Mouse (Mus musculus): ENCODE measurements around the gene Rin1. TPM values are rescaled to one million over a fixed set of nuclear protein-coding genes. Genes with fewer than 3 reads are reported as not detected.

The Rin1 gene
- polyA plus RNA-seq (2014; fragmentation: Illumina TruSeq; extraction: RNeasy Lipid Tissue Mini Kit (QIAGEN cat#74804); ENCODE audit: low read depth, low replicate concordance): 0.66 TPM

DNA sequence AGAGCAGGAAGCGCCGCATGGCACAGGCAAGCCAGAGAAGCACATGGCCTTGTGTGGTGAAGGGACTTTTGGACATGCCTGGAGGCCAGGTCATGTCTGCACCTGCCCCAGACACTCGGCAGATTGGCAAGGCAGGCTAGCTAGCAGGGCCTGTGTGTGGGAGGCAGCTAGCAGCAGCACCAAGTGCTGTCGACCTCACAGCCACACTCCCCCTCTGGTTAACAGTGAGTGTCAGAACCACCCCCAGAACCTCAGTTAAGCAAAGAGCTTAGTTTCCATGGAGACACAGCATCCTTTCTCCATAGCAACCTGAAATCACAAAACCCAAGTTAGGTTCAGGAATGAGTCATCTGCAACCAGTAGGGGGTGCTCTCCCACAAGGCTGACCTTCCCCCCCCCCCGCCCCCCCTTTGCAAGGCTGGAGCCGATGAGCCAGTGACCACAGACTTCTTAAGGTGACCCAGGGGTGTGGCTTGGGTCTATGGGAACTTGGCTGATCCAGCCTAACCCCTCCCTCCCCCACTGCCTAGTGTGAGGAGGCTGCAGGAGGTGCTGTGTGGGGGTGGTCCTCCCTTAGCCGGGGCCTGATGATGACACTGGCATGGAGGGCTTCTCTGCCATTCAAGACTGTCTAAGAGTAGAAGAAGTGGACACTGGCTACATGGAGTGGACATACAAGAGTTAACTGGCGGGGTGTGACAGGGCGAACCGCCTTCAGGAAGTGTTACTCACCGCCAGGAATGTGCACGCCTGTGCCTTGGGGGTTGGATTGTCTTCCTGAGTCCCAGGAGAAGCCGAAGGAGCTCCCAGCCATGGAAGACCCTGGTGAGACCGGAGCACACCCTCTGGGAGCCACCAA is at the start of gene Rin1:
Rin1 (plus strand) TSS at position 435 of the 859 bp plus-strand sequence.

DNA sequence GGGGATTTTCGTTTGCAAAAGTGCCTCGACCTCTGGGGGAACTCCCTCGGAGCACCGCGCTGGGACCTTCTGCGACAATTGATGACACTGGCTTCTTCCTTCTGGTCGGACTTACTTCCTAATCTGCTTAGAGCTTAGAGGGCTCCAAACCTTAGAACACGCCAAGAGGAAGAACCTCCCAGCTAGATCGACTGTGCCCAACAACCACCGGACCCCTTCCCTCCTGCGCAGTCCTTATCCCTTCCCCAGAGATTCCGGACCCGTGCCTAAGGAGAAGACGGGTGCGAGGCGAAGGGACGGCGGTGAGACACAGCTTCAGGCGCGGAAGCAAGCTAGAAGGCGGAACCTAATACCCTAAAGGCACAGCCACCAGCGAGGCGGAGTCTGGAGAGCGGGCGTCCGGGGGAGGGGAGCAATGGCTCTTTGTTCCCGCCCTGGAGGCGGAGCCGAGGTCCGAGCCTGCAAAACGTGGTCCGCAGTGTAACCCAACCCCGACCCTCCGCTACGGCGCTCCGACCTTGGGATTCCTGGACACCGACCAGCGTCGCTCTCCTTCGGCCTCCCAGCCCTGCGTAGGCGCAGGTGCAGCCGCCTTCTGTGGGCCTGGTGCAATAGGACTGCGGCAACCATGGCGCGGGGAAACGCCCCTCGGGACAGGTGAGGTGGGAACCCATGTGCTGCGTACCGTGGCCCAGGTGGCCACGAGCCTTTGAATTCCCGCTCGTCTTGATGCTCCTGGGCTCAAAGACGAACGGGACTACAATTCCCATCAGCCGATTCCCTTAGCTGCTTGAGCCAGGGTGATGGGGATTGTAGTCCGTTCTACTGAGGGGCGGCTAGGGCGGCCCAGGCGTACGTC is 26.4 kb upstream of the Rin1 start, which contains the start of gene Slc29a2:
Slc29a2 (plus strand) TSS at position 240 of the 859 bp plus-strand sequence.

DNA sequence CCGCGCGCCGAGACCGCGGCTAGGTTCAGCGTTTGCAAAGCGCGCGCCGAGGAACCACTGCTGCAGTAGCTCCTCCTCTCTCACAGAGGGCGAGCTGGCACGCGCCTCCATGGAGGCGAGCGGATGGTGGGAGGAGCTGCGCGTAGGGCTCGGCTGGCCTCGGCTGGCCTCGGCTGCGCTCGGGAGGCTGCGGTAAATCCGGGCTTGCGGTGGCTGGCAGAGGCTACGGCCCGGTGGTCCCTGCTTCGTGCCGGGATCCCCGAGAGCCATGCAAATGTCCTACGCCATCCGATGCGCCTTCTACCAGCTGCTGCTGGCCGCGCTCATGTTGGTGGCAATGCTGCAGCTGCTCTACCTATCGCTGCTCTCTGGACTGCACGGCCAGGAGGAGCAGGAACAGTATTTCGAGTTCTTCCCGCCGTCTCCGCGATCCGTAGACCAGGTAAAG is 11.5 kb upstream of the Rin1 start, which contains the start of the genes B4gat1 and AC124502.3:
B4gat1 (plus strand) TSS at position 118 of the 448 bp plus-strand sequence.
AC124502.3 (plus strand) TSS at position 183 of the 448 bp plus-strand sequence.

GRCm38 (mm10) chr19:5040862-5041523 is 9.3 kb upstream of the Rin1 start, which contains the start of gene Brms1:
Gene Brms1, plus strand, starts transcription at chr19:5041354.

GRCm38 (mm10) chr19:5067867-5068569 is 17.7 kb downstream of the Rin1 start, which contains the start of gene Cd248:
Gene Cd248, plus strand, starts transcription at chr19:5068078.

GRCm38 (mm10) chr19:5085145-5085863 is 35.0 kb downstream of the Rin1 start, which contains the start of gene Tmem151a:
Gene Tmem151a, minus strand, starts transcription at chr19:5085531.

GRCm38 (mm10) chr19:5087884-5088728 is 37.8 kb downstream of the Rin1 start, which contains the start of gene Yif1a:
Gene Yif1a, plus strand, starts transcription at chr19:5088538.

DNA sequence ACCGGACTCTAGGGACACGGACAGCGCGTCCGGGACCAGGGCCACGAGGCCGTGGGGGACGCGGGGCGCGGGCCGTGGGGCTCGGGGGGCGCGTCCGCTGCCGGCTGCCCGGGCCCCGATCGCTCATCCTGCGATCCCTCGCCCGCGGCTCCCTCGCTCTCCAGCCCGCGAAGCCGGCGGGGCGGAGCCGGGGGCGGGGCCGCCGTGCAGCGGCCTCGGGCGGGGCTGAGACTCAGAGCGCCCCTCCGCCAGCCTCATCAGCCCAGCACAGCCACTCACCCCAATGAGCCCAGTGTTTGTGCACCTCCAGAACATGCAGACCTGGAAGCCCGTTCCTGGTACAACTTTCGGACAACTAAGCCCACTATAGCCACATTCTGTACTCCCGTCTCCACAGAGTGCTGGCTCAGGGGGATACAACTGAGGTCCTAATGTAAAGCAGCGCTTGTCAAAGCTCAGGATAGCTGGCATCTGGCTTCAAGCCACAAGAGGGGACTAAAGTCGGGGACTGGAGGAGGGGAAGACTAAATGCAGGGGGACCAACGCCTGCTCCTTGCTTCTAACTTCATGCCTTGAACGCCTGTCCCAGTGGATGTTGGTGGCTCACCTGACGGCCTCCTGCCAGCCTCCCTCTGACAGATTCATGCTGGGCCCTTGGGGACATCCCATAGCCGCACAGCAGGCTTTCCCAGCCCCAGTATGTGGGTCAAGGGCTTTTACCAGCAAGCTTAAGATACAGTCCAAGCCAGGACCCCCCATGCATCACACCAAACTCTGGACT is 48.3 kb downstream of the Rin1 start, which contains the start of gene Cnih2:
Cnih2 (minus strand) TSS at position 159 of the 781 bp plus-strand sequence.

Other genes starting within 250 kb of the Rin1 start
- gene Gm21992, start 238.9 kb upstream of the Rin1 start, polyA plus RNA-seq (2014; fragmentation: Illumina TruSeq; extraction: RNeasy Lipid Tissue Mini Kit (QIAGEN cat#74804); ENCODE audit: low read depth, low replicate concordance): 6.3 TPM
- 7.5 TPM for gene Rbm14, start 238.8 kb upstream of the Rin1 start, polyA plus RNA-seq (2014; fragmentation: Illumina TruSeq; extraction: RNeasy Lipid Tissue Mini Kit (QIAGEN cat#74804); ENCODE audit: low read depth, low replicate concordance)
- 1.9 TPM for gene Ccs, start 211.1 kb upstream of the Rin1 start, polyA plus RNA-seq (2014; fragmentation: Illumina TruSeq; extraction: RNeasy Lipid Tissue Mini Kit (QIAGEN cat#74804); ENCODE audit: low read depth, low replicate concordance)
- gene Ccdc87, start 211.1 kb upstream of the Rin1 start, polyA plus RNA-seq (2014; fragmentation: Illumina TruSeq; extraction: RNeasy Lipid Tissue Mini Kit (QIAGEN cat#74804); ENCODE audit: low read depth, low replicate concordance): 0.32 TPM
- gene Ctsf, start 195.4 kb upstream of the Rin1 start, polyA plus RNA-seq (2014; fragmentation: Illumina TruSeq; extraction: RNeasy Lipid Tissue Mini Kit (QIAGEN cat#74804); ENCODE audit: low read depth, low replicate concordance): 10.3 TPM
- not detected for gene Actn3, start 172.6 kb upstream of the Rin1 start, polyA plus RNA-seq (2014; fragmentation: Illumina TruSeq; extraction: RNeasy Lipid Tissue Mini Kit (QIAGEN cat#74804); ENCODE audit: low read depth, low replicate concordance)
- gene Zdhhc24, start 171.8 kb upstream of the Rin1 start, polyA plus RNA-seq (2014; fragmentation: Illumina TruSeq; extraction: RNeasy Lipid Tissue Mini Kit (QIAGEN cat#74804); ENCODE audit: low read depth, low replicate concordance): 23.1 TPM
- 2.1 TPM for gene Bbs1, start 143.9 kb upstream of the Rin1 start, polyA plus RNA-seq (2014; fragmentation: Illumina TruSeq; extraction: RNeasy Lipid Tissue Mini Kit (QIAGEN cat#74804); ENCODE audit: low read depth, low replicate concordance)
- gene Dpp3, start 122.2 kb upstream of the Rin1 start, polyA plus RNA-seq (2014; fragmentation: Illumina TruSeq; extraction: RNeasy Lipid Tissue Mini Kit (QIAGEN cat#74804); ENCODE audit: low read depth, low replicate concordance): 5.8 TPM
- gene Peli3, start 107.4 kb upstream of the Rin1 start, polyA plus RNA-seq (2014; fragmentation: Illumina TruSeq; extraction: RNeasy Lipid Tissue Mini Kit (QIAGEN cat#74804); ENCODE audit: low read depth, low replicate concordance): 0.85 TPM
- 16.4 TPM for gene Mrpl11, start 88.3 kb upstream of the Rin1 start, polyA plus RNA-seq (2014; fragmentation: Illumina TruSeq; extraction: RNeasy Lipid Tissue Mini Kit (QIAGEN cat#74804); ENCODE audit: low read depth, low replicate concordance)
- 0.16 TPM for gene Npas4, start 60.2 kb upstream of the Rin1 start, polyA plus RNA-seq (2014; fragmentation: Illumina TruSeq; extraction: RNeasy Lipid Tissue Mini Kit (QIAGEN cat#74804); ENCODE audit: low read depth, low replicate concordance)
- gene Slc29a2, start 26.6 kb upstream of the Rin1 start, polyA plus RNA-seq (2014; fragmentation: Illumina TruSeq; extraction: RNeasy Lipid Tissue Mini Kit (QIAGEN cat#74804); ENCODE audit: low read depth, low replicate concordance): not detected
- gene B4gat1, start 11.7 kb upstream of the Rin1 start, polyA plus RNA-seq (2014; fragmentation: Illumina TruSeq; extraction: RNeasy Lipid Tissue Mini Kit (QIAGEN cat#74804); ENCODE audit: low read depth, low replicate concordance): 10.9 TPM
- gene AC124502.3, start 11.6 kb upstream of the Rin1 start, polyA plus RNA-seq (2014; fragmentation: Illumina TruSeq; extraction: RNeasy Lipid Tissue Mini Kit (QIAGEN cat#74804); ENCODE audit: low read depth, low replicate concordance): 0.32 TPM
- gene Brms1, start 9.1 kb upstream of the Rin1 start, polyA plus RNA-seq (2014; fragmentation: Illumina TruSeq; extraction: RNeasy Lipid Tissue Mini Kit (QIAGEN cat#74804); ENCODE audit: low read depth, low replicate concordance): 1.1 TPM
- 0.32 TPM for gene Cd248, start 17.6 kb downstream of the Rin1 start, polyA plus RNA-seq (2014; fragmentation: Illumina TruSeq; extraction: RNeasy Lipid Tissue Mini Kit (QIAGEN cat#74804); ENCODE audit: low read depth, low replicate concordance)
- gene Tmem151a, start 35.0 kb downstream of the Rin1 start, polyA plus RNA-seq (2014; fragmentation: Illumina TruSeq; extraction: RNeasy Lipid Tissue Mini Kit (QIAGEN cat#74804); ENCODE audit: low read depth, low replicate concordance): not detected
- 17.9 TPM for gene Yif1a, start 38.1 kb downstream of the Rin1 start, polyA plus RNA-seq (2014; fragmentation: Illumina TruSeq; extraction: RNeasy Lipid Tissue Mini Kit (QIAGEN cat#74804); ENCODE audit: low read depth, low replicate concordance)
- not detected for gene Cnih2, start 48.0 kb downstream of the Rin1 start, polyA plus RNA-seq (2014; fragmentation: Illumina TruSeq; extraction: RNeasy Lipid Tissue Mini Kit (QIAGEN cat#74804); ENCODE audit: low read depth, low replicate concordance)
- 2.5 TPM for gene Rab1b, start 56.6 kb downstream of the Rin1 start, polyA plus RNA-seq (2014; fragmentation: Illumina TruSeq; extraction: RNeasy Lipid Tissue Mini Kit (QIAGEN cat#74804); ENCODE audit: low read depth, low replicate concordance)
- 0.25 TPM for gene Klc2, start 68.1 kb downstream of the Rin1 start, polyA plus RNA-seq (2014; fragmentation: Illumina TruSeq; extraction: RNeasy Lipid Tissue Mini Kit (QIAGEN cat#74804); ENCODE audit: low read depth, low replicate concordance)
- 3.0 TPM for gene Pacs1, start 222.6 kb downstream of the Rin1 start, polyA plus RNA-seq (2014; fragmentation: Illumina TruSeq; extraction: RNeasy Lipid Tissue Mini Kit (QIAGEN cat#74804); ENCODE audit: low read depth, low replicate concordance)
- gene Sf3b2, start 245.0 kb downstream of the Rin1 start, polyA plus RNA-seq (2014; fragmentation: Illumina TruSeq; extraction: RNeasy Lipid Tissue Mini Kit (QIAGEN cat#74804); ENCODE audit: low read depth, low replicate concordance): 39.8 TPM
- not detected for gene Gal3st3, start 247.8 kb downstream of the Rin1 start, polyA plus RNA-seq (2014; fragmentation: Illumina TruSeq; extraction: RNeasy Lipid Tissue Mini Kit (QIAGEN cat#74804); ENCODE audit: low read depth, low replicate concordance)